Mouse (Mus musculus) heart, adult 11 months (tissue): ENCODE measurements around the gene Atp6v0e.

Experiments
- DNase-seq: peaks from one replicate; pipeline ENCODE4 v3.0.0; 2022

The Atp6v0e gene

GRCm38 (mm10) chr17:26640286-26640740 lies 22.7 kb upstream of the Atp6v0e start:
- peak; percentile 92 for DNase-seq

- DNase-seq = no peak
These were observed 19.6 kb upstream of the Atp6v0e start for GRCm38 (mm10) chr17:26643456-26643855.

GRCm38 (mm10) chr17:26643993-26644392 lies 19.0 kb upstream of the Atp6v0e start:
- DNase-seq = no peak

- DNase-seq = no peak
These were observed 18.3 kb upstream of the Atp6v0e start for GRCm38 (mm10) chr17:26644509-26645410.

- no peak for DNase-seq
These were observed 17.6 kb upstream of the Atp6v0e start for GRCm38 (mm10) chr17:26645411-26645854.

GRCm38 (mm10) chr17:26647283-26647682 lies 15.7 kb upstream of the Atp6v0e start:
- no peak for DNase-seq

- DNase-seq = no peak
These were observed 13.5 kb upstream of the Atp6v0e start for GRCm38 (mm10) chr17:26649565-26649964.

GRCm38 (mm10) chr17:26650451-26651363 lies 12.3 kb upstream of the Atp6v0e start:
- peak; percentile 95 for DNase-seq

GRCm38 (mm10) chr17:26658854-26659572 lies 4.0 kb upstream of the Atp6v0e start:
- no peak for DNase-seq

GRCm38 (mm10) chr17:26659573-26659915 lies 3.5 kb upstream of the Atp6v0e start:
- DNase-seq = no peak

GRCm38 (mm10) chr17:26660192-26660912 lies 2.7 kb upstream of the Atp6v0e start:
- peak; percentile 97 for DNase-seq

GRCm38 (mm10) chr17:26662204-26662603 lies 827 bp upstream of the Atp6v0e start:
- DNase-seq = no peak

GRCm38 (mm10) chr17:26665600-26665999 lies 2.6 kb downstream of the Atp6v0e start:
- DNase-seq = no peak

- DNase-seq = no peak
These were observed 8.2 kb downstream of the Atp6v0e start for GRCm38 (mm10) chr17:26671268-26671667.

GRCm38 (mm10) chr17:26675845-26676244 lies 12.8 kb downstream of the Atp6v0e start:
- DNase-seq = no peak

- DNase-seq = peak; percentile 99
These were observed 13.2 kb downstream of the Atp6v0e start for GRCm38 (mm10) chr17:26676252-26676615.

- DNase-seq = peak; percentile 99
These were observed 13.8 kb downstream of the Atp6v0e start for GRCm38 (mm10) chr17:26676616-26677376.

- DNase-seq = no peak
These were observed 14.9 kb downstream of the Atp6v0e start for GRCm38 (mm10) chr17:26677711-26678637.

GRCm38 (mm10) chr17:26681276-26681675 lies 18.2 kb downstream of the Atp6v0e start:
- no peak for DNase-seq

- no peak for DNase-seq
These were observed 23.4 kb downstream of the Atp6v0e start for GRCm38 (mm10) chr17:26686334-26687000.
